Mouse (Mus musculus) embryo, embryonic 11.5 days (tissue): ENCODE measurements around the gene Paqr7.

Experiments used
- DNase-seq: peaks from one replicate; pipeline ENCODE4 v3.0.0-alpha.2; 2012; ENCODE audit warnings: low read depth, low spot score

The Paqr7 gene

GRCm38 (mm10) chr4:134503686-134504357 is 7.3 kb downstream of the Paqr7 start:
- DNase-seq = no peak

GRCm38 (mm10) chr4:134505303-134505789 is 8.8 kb downstream of the Paqr7 start:
- DNase-seq = no peak

GRCm38 (mm10) chr4:134505966-134506594 is 9.6 kb downstream of the Paqr7 start:
- DNase-seq = no peak

GRCm38 (mm10) chr4:134506713-134507112 is 10.2 kb downstream of the Paqr7 start:
- no peak for DNase-seq

GRCm38 (mm10) chr4:134510396-134510795 is 13.9 kb downstream of the Paqr7 start:
- no peak for DNase-seq

- DNase-seq = peak; percentile 84
Observed at GRCm38 (mm10) chr4:134510845-134511411, 14.4 kb downstream of the Paqr7 start, which contains the start of gene Aunip. TSS of gene Aunip (plus strand) at chr4:134510999.

GRCm38 (mm10) chr4:134511730-134512129 is 15.2 kb downstream of the Paqr7 start:
- no peak for DNase-seq

GRCm38 (mm10) chr4:134512798-134513197 is 16.3 kb downstream of the Paqr7 start:
- DNase-seq = no peak

GRCm38 (mm10) chr4:134514309-134514930 is 17.9 kb downstream of the Paqr7 start:
- no peak for DNase-seq

GRCm38 (mm10) chr4:134515614-134516013 is 19.1 kb downstream of the Paqr7 start:
- DNase-seq = no peak

- no peak for DNase-seq
Observed at GRCm38 (mm10) chr4:134516981-134517380, 20.5 kb downstream of the Paqr7 start.

- no peak for DNase-seq
Observed at GRCm38 (mm10) chr4:134517719-134518118, 21.2 kb downstream of the Paqr7 start.

- no peak for DNase-seq
Observed at GRCm38 (mm10) chr4:134518541-134518940, 22.0 kb downstream of the Paqr7 start.

GRCm38 (mm10) chr4:134519281-134519680 is 22.8 kb downstream of the Paqr7 start:
- DNase-seq = no peak

GRCm38 (mm10) chr4:134523447-134523846 is 26.9 kb downstream of the Paqr7 start:
- no peak for DNase-seq

- DNase-seq = no peak
Observed at GRCm38 (mm10) chr4:134525806-134526205, 29.3 kb downstream of the Paqr7 start.

GRCm38 (mm10) chr4:134526220-134526619 is 29.7 kb downstream of the Paqr7 start:
- DNase-seq = no peak

GRCm38 (mm10) chr4:134532928-134533327 is 36.4 kb downstream of the Paqr7 start:
- DNase-seq = no peak

- DNase-seq = no peak
Observed at GRCm38 (mm10) chr4:134533421-134533820, 36.9 kb downstream of the Paqr7 start.

GRCm38 (mm10) chr4:134534124-134534886 is 37.8 kb downstream of the Paqr7 start:
- no peak for DNase-seq

- peak; percentile 96 for DNase-seq
Observed at GRCm38 (mm10) chr4:134534932-134535786, 38.7 kb downstream of the Paqr7 start, which contains the start of gene Mtfr1l. TSS of gene Mtfr1l (minus strand) at chr4:134535387.
